Mouse (Mus musculus) heart, postnatal 14 days (tissue): Measurements from ENCODE around the gene Olfr167. TPM values are rescaled to one million over a fixed set of nuclear protein-coding genes. Genes with fewer than 3 reads are reported as not detected.
"Not testable (repeated sequence)": the region's sequence is repeated elsewhere in the genome, so short reads cannot be mapped to it uniquely, and the experiment has no call there.

Source experiments
- DNase-seq, 2 experiments: peaks; one replicate each; pipeline ENCODE4 v3.0.0; 2021 to 2022
- intact Hi-C: fragments of 180-260 bp; cut with DNase I; formaldehyde crosslinking; loops from one replicate; pipeline ENCODE4 v1.15.1; 2025
- long read RNA-seq, 2 experiments: library from polyadenylated mRNA; stranded (forward); transcript quantifications; one replicate each; pipeline ENCODE4 v2.0.0; 2021
- total RNA-seq, 2 experiments: library from RNA; stranded (reverse); gene quantifications; 2 replicates each; pipeline ENCODE4 v1.2.3; 2021

The Olfr167 gene
- total RNA-seq: not detected
- long read RNA-seq, experiment 1: 0 reads
- long read RNA-seq, experiment 2: 0 reads

GRCm38 (mm10) chr16:19522166-19522565 is at the start of gene Olfr167:
Gene Olfr167, minus strand, starts transcription at chr16:19522266.
- intact Hi-C loops: no loop called here
- DNase-seq: no peak

GRCm38 (mm10) chr16:19571709-19572108 is 49.6 kb upstream of the Olfr167 start, which contains the start of gene Olfr169:
Gene Olfr169, minus strand, starts transcription at chr16:19571809.
- intact Hi-C loops, DNase-seq: not testable (repeated sequence)

GRCm38 (mm10) chr16:19553429-19553828 is 31.4 kb upstream of the Olfr167 start:
- intact Hi-C loops, DNase-seq: not testable (repeated sequence)

- intact Hi-C loops: not testable (repeated sequence)
Measured at GRCm38 (mm10) chr16:19552246-19552645, 30.2 kb upstream of the Olfr167 start.

GRCm38 (mm10) chr16:19535455-19535854 is 13.4 kb upstream of the Olfr167 start, which contains the start of gene Olfr168:
Gene Olfr168, minus strand, starts transcription at chr16:19535555.
- no peak for DNase-seq
- intact Hi-C loops: no loop called here

More at GRCm38 (mm10) chr16:19552246-19552645, 30.2 kb upstream of the Olfr167 start:
- not testable (repeated sequence) for DNase-seq

GRCm38 (mm10) chr16:19483394-19483793 is 38.7 kb downstream of the Olfr167 start, which contains the start of gene Olfr166:
Gene Olfr166, plus strand, starts transcription at chr16:19483694.
- DNase-seq: no peak
- intact Hi-C loops: no loop called here

GRCm38 (mm10) chr16:19464365-19464764 is 57.7 kb downstream of the Olfr167 start:
- no peak for DNase-seq

More at GRCm38 (mm10) chr16:19464365-19464764, 57.7 kb downstream of the Olfr167 start:
- intact Hi-C loops: no loop called here

Other genes with a start within 250 kb of the Olfr167 start
- gene Olfr164, start 208.2 kb downstream of the Olfr167 start, total RNA-seq: not detected
- gene Olfr165, start 99.1 kb downstream of the Olfr167 start, total RNA-seq: not detected
- not detected for gene Olfr166, start 38.6 kb downstream of the Olfr167 start, total RNA-seq
- gene Olfr168, start 13.3 kb upstream of the Olfr167 start, total RNA-seq: not detected
- not detected for gene Olfr169, start 49.5 kb upstream of the Olfr167 start, total RNA-seq
- gene Olfr170, start 89.6 kb upstream of the Olfr167 start, total RNA-seq: not detected
- gene Olfr171, start 107.7 kb upstream of the Olfr167 start, total RNA-seq: not detected
- gene Lamp3, start 184.1 kb upstream of the Olfr167 start, total RNA-seq: under 1 TPM in 1 of 2 experiments, not detected in 1; 0.07 TPM
- 1 to 10 TPM; 1.1 to 1.3 TPM for gene B3gnt5, start 237.9 kb upstream of the Olfr167 start, total RNA-seq